Mouse (Mus musculus): ENCODE results near the gene Tec.

The Tec gene

DNA sequence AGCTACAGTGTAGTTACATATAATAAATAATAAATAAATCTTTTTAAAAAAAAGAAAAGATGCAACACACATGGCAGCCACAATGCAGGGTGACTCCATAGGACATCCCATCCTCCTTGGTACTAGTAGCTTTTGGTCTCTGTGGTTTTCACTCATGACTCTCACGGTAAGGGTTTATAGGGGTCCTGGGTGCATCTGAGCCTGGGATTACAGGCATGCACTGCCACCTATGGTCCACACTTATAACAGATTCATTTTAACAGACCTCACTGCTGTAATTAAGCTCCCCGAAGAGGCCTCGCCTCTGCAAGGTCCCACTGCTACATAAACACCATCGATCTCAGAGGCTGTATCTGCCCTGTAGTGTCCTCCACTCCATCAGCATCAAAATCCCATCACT is 82.8 kb downstream of the Tec start:
- no peak for DNase-seq (ENCODE audit: low read depth, low spot score)

DNA sequence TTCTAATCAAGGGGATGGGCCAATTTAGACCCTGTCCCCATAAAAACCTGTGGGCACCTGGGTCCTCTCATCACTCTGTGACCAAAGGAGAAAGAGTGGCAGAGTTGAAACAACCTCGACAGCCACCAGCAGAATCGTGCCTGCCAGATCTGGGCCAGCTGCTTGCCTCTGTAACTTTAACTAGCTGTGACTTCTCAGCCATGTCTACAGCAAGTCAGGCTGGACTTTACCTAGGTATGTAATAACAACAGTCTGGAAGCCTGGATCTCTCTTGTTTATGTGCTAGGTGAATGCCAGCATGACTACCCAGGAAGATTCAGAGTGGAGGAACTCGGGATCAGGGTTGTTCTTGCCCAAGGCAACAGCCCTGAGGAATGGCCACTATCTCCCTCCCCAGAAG is 83.6 kb downstream of the Tec start:
- no peak for DNase-seq (ENCODE audit: low read depth, low spot score)

DNA sequence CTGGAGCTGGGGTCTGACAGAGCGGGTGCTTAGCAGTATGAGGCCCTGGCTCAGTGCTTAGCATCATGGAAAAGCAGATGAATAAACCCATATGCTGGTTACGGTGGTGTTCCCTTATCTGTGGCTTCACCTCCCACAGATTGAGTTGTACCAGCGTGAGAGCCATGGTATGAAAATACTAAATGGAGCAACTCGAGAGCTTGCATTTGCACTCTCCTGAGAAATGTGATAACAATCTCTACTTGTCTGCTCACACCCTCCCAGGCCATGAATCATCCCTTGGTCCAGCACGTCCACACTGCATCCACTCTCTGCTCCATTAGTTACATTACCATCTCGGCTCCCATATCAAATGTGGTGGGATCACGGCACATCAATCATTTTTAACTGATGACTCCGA is 84.3 kb downstream of the Tec start:
- peak; percentile 67 for DNase-seq (ENCODE audit: low read depth, low spot score)

DNA sequence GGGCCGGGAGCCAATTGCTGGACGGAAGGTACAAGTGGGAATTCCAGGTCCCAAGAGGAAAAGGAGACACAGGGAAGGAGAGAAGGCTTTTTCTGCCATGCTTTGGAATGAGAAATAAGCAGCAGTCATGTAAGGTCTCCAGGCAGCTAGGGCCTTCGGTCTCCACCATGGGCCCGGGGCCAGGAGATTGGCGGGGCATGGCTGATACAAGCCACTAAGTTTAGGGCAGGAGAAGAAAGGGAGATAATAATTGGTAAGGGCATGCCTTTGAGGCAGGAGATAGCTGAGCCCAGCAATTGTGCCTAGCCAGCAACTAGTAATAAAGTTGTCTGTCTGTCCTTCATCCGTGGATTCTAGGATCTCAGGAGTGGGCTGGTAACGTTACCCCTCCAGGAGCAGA is 85.2 kb downstream of the Tec start:
- DNase-seq (ENCODE audit: low read depth, low spot score), result no peak

DNA sequence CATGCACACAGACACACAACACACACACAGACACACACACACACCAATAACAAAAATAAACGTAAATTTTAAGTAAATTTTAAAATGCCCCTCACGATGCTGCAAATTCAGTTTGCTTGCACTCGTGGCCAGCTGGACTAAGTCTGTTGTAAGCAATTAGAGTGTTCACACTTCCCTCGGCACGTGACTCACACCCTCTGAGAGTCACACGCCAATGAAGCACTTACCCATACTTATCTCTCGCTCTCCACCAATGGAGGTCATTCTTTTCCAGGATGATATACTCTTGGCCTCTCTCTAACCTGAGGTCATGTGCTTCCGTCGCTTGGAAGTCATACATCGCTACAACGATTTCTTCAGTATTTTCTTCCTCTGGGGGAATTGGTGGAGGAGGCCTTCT is 86.5 kb downstream of the Tec start:
- no peak for DNase-seq (ENCODE audit: low read depth, low spot score)

DNA sequence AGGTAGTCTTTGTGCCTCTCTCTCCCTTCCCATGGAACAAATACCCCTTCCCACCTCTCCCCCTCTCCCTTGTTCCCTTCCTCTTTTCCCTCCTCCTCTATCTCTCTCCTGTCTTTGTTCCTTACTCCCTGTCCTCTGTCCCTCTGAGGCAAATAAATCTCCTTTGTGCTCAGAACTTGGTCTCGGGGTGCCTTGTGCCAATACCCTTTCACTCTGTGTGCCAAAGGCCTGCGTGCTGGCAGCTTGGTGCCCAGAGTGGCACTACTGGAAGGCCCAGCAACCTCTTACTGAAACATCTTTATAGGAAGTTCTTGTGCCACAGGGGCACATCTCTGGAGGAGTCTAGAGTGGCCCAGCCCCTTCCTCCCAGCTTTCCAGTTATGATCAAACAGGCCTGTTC is 91.7 kb downstream of the Tec start:
- no peak for DNase-seq (ENCODE audit: low read depth, low spot score)

DNA sequence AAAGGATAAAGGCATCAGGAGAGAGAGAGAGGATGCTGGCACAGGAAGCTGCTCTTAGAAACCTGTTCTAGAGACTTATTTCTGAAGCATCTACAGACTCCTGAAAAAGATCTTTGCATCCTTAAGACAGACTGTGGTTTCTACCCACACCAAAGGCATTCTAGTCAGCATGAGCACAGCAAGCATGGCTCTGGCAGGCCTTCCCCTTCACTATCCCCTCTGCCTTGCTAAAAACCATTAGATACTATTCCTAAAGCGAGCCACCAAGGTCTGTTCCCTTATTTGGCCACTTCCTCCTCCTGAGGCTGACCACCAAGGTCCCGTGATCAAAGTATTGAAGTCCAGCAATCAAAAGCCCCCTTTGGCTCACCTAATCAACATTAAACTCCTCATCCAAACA is 92.2 kb downstream of the Tec start:
- no peak for DNase-seq (ENCODE audit: low read depth, low spot score)

DNA sequence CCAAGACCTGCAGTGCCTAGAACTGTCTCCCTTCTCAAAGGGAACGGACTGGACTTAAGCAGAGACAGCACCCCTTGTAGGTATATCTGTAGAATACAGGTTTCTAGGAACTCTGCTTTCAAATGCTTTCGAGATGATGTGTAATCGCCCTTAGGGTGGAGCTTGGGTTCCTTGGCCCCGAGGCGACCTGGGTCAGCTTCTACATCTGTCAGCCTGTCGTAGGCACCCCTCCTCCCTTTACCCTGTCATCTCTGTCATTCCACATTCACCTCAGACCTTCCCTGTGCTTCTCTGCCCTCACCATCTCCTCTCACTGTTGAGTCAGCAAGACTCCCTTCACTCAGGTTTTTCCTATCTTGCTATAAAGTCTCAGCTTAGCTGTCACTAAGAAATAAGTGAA is 98.4 kb downstream of the Tec start:
- no peak for DNase-seq (ENCODE audit: low read depth, low spot score)

DNA sequence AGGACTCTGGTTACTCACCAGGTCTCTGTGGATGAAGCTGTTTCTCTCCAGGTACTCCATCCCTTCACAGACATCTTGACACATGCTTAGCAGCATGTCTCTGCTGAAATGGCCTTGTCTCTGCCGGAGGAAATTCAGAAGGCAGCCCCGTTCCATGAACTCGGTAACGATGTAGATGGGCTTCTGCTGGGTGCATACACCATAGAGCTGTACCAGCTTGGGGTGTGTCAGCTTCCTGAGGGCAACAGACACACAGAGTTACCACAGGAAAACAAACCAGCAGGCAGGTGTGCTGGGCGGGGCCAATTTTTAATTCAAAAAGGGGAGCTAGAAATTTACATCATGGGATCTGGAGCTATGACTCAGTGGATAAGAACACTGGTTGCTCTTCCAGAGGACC is 104.7 kb downstream of the Tec start:
- no peak for DNase-seq (ENCODE audit: low read depth, low spot score)

DNA sequence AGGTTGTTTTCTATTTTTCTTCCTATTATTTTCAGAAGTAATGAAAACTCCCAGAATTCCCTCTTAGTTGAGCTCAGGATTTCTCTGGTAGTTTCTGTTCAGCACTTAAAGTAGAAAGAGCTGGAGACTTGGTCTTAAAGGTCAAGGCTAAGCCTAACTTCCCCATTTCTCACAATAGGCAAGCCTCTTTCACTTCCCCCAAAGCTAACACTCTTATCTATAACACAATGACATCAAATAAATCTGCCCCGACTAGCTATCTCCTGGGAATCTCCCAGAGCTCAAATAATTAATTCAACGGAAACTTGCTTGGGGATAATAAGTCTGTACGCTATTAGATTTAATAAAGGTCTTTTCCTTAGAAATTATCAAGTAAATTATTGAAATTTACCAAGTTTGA is 105.3 kb downstream of the Tec start:
- no peak for DNase-seq (ENCODE audit: low read depth, low spot score)

DNA sequence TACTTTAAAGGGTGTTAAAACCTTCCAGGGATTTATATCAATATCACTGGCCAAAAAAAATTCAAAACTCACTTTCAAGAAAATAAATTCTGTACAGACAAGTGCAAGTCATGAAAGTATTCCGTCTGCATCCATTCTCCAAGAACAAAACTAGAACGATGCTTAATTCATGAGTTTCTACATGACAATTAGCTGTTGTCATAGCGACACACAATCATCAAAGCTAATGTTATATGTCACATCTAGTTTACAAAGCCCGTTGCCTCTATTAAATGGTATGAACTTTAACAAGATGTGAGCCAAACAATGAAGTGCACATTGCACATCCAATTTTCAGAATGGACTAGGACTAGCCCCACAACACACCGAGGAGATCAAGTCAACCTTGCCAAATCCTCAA is 106.5 kb downstream of the Tec start:
- DNase-seq (ENCODE audit: low read depth, low spot score), result no peak

DNA sequence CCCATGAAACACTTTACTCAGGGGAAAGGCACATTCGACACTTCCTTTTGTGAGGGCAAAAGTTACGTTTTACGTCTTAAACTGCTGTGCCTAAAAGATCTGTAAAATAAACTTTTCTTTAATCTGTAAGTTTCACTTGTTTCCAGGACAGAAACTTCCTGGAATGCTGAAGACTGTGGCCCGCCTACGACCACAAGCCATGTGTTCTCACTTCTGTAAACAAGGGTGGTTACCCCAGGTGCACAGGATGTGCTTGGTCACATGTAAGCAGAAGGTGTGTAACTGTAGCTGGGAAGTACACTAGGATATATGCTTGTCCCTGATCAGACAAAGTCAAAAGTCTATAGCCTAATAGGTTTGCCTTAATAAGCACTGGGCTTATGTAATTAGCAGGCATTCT is 107.0 kb downstream of the Tec start:
- DNase-seq (ENCODE audit: low read depth, low spot score), result no peak

DNA sequence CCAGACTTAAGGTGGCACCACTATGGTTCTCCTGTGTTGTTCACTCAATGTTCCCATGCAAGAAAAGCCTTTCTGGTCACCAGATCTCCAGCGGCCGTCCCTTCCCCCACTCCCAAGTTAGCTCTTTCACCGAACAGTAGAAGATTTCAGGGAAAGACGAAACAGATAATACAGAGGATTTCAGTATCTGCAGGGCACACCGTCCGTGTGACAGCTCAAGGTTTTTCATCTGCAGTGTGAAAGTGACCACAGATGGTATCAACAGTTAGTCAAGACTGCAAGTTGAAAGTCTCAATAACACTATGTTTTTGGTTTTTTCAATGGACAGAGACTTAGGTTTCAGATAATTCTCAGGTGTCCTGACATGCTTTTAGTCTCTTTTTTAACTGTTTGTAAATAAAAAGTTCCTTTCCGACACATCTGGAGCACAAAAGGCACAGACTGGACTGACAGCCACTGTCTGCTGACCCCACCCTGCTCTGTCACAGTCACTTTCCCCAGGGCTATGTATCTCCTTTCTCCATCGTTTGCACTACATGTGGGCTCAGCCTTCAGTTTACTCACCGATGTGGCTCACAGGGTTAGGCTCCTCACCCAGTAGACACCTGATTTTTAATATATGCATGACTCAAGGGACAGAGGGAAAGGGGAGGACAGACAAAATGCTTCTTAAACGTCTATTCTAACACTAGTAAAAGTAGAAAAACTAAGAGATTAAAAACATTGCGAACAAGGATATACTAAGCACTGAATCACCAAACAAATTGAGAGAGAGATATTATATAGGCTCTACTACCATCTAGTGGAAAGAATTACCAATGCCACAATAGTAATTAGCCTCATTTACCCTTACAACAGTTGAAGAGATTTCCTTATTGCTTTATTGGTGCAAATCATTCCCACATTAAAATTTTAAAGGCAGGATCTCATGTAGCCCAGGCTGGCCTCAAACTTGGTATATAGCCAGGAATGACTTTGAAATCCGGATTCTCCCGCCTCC is 109.1 kb downstream of the Tec start:
- no peak for DNase-seq (ENCODE audit: low read depth, low spot score)

DNA sequence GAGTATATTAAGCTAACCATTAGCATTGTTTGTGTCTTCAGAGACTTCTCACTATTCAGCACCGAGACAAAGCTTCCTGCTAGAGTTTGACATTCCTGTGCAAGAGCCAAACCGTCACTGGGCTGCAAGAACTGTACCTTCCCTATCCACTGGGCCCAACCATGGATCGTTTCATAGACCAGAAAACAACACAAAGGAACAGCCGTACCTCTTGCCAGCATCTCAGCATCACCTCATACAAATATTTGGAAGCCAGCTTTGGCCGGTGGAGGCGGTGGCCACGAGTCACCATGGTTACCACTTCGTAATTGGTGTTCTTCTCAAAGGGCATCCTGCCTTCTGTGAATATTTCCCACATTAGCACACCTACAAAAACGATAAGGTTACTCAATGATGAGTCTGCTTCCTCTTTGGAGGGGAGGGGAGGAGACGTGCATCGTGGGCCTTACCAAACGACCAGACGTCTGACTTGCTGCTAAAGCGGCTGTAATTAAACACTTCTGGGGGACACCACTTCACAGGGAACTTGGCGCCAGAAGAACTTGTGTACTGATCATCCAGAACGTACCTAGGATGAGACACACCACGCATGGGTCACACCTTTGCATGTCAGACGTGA is 111.0 kb downstream of the Tec start:
- DNase-seq (ENCODE audit: low read depth, low spot score), result peak; percentile 15

DNA sequence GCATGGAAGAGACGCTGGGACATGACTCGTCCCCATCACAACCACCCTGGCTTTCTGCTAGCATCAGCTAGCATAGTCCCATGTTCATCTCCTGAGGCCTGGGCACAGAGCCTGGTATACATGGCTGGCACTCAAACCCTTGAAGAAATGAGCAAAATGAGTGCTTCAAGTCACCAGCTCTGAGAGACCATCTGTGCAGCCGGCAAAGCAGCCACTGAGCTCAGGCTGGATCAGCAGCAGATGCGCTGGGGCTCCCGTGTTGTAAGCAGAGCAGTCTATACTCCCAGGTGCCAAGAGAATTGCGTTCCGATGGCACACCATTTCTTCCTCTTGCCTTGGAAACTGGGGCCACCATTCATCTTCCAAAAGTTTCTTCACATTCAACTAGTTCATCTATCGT is 112.3 kb downstream of the Tec start:
- DNase-seq (ENCODE audit: low read depth, low spot score), result peak; percentile 80

DNA sequence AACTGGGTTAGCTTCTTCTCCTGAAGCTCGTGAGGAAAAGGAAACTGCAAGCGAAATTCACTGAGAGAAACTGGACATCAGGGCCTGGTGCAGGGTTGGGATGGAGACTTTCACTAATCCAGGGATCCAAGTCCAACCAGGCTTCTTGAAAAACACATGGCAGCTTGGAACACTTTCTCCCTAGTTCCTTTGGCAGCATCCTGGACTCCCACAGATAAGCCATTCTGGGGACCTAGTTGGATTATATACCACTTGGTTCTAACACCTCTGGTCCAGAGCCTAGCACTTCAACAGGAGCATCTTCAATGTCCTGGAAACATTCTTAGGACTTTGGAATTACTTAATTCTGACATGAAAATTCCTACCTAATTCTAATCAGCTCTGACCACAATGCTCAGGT is 113.2 kb downstream of the Tec start:
- peak; percentile 39 for DNase-seq (ENCODE audit: low read depth, low spot score)

DNA sequence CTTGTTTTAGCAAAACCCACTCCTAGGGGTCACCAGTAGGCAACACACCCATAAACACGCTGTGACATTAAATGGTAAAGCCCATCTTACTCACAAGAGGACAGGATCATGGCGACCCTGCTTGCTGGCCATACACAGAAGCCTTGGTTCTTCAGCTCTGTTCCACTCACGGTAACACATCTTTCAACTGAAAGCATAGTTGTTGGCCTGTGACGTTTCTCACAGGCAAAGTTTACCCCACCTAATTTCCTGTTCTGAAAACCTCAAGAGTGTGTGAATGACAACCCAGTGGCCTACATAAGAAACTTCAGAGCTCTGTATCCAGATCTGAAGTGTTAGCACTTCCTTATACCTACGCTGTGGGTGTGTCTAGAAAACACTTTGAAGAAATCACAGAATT is 115.7 kb downstream of the Tec start, which contains the start of gene Txk:
TSS of gene Txk (minus strand) at position 193 of the 400 bp plus-strand sequence.
- no peak for DNase-seq (ENCODE audit: low read depth, low spot score)

DNA sequence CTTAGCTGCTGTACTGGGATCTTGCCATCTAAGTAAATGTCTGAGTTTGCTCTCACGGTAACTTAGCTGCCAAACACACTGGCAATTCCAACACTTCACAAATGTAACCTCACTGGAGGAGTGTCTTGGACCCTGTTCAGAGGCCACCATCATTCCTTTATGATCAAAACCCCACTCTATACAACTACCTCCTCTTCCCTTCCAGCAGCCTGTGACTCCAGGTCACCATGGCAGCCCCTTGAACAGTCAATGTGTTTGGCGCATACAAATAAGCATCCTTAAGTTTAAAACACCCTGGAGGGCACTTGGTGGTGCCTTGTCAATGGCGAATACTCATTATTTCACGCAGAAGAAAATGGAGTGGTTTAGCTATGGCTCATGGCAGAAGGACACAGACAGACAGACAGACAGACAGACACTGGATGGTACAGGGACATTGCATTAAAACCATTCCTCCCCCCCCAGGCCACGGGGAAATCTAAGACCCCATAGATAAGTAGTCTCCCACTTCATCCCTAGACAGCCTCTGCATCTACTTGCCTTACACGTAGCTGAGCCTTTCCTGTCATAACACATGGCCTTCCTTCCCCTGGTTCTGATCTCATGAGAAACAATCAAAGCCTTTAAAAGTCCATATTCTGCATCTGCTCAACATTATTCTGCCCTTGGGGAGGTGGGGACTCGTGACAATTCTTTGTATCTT is 117.1 kb downstream of the Tec start:
- no peak for DNase-seq (ENCODE audit: low read depth, low spot score)

DNA sequence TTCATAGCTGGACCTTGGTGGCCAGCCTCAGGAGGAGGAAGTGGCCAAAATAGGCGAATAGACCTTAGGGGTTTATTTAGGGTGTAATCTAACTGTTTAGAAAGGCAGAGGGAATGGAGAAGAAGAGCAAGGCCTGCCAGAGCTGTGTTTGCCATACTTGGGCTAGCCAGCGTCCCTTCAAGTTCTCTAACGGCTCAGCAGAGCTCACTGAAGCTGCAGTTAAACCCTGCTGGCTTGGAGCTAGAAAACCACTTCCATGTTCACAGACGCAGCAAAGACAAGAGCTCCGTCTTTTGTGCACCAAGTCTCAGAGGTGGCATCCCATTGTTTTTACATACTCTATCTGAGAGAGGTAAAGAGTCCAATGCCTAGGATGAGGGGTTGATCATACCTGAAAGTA is 118.1 kb downstream of the Tec start:
- DNase-seq (ENCODE audit: low read depth, low spot score), result no peak

DNA sequence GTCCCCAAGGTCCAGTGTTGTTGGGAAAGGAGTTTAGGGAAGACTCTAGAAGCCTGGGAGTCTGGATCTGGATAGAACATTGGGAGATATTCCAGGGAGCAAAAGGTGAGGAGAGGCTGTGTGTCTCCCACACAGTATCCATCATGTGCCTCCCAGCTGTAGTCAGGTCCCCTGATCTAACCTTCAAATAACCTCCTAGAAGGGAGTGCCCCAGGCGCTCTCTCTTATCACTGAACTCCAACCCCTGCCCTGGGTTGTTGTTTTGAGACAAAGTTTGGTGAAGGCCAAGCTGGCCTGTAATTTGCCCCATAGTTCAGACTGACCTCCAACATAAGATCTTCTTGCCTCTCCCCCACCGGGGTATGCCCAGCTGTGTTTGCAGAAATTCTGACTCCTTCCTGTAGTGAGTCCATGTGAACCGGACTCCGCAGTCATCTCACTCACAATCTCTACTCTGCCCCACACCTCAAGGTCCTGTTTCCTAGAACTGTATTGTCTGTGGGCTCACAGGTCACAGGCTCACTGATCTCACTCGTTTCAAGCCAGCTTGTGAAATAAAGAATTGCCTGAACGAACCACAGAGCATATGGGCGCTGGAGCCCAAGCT is 119.5 kb downstream of the Tec start:
- no peak for DNase-seq (ENCODE audit: low read depth, low spot score)

DNA sequence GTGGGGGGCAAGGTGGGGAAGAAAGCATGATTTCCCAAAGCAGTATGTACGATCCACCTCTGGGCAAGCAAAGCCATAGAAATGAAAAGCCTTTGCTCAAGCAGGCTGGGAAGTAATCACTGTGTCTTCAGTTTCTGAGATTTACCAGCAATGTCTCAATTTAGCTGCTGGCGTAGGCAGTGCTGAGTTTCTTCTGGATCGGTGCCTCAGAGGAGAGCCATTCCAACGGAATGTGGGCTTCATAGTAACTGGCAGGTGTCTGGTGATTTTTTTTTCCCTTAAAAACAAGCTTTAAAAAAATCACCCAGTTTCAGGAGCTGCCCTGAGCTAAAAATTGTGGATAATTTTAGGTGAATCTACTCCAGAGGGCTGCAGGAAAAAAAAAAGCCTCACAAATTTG is 120.9 kb downstream of the Tec start:
- peak; percentile 90 for DNase-seq (ENCODE audit: low read depth, low spot score)

DNA sequence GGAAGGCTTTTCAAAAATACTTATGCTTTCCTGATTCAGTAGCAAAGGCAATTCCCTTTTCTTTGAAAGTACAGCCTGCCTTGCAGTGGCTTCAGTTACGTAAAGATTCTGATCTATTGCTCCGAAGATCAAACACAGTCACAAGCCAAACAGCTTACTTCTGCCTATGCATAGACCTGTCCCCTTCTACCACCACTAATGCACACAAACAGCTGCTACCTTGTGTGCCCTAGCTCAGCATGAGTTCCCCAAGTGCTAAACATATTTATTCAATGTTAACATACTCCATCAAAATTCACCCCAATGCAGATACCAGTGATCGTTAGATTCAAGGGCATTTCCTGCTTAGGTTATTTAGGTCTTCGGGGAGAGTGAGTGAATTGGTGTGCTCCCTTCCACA is 121.8 kb downstream of the Tec start:
- peak; percentile 5 for DNase-seq (ENCODE audit: low read depth, low spot score)
